8 mouse cellular contexts compared by ENCODE assay signal in genomic region chr2:104134150-104135056, GRCm38 (mm10). TPM values are rescaled to one million over a fixed set of nuclear protein-coding genes. Genes with fewer than 3 reads are reported as not detected.
DNase-seq lines count a peak whose midpoint lies in the region; ATAC-seq lines count a peak whose summit lies in the region.

No protein-coding gene starts in this region.

- DNase-seq in ovary, postnatal 14 days (ENCODE audit: low spot score), result peak; percentile 61
- no peak for DNase-seq in ovary, adult 18-20 months (ENCODE audit: low spot score)
- DNase-seq in cerebellum, adult 9-11 months, result peak; percentile 82
- peak; percentile 40 to 64 for DNase-seq in frontal cortex, postnatal 25 days (ENCODE audit: low spot score in 2 of 2)
- DNase-seq in kidney, adult 18-20 months, result peak; percentile 64
- peak; percentile 52 to 65 for DNase-seq in left cerebral cortex, postnatal 36 days (ENCODE audit: low spot score in 2 of 2)
- DNase-seq in spleen, postnatal 4 days (ENCODE audit: low spot score in 2 of 2), result peak; percentile 61 to 75

- 54% methylated on average over 8 of the region's 8 CpGs for WGBS in midbrain, embryonic 15.5 days

- H3K27me3 ChIP-seq in midbrain, embryonic 15.5 days (replicated peaks), result no peaks in the 10 kb centered on the region

- ATAC-seq in midbrain, embryonic 15.5 days (replicated peaks), result peak; percentile 86

- no peaks in the 10 kb centered on the region for H3K36me3 ChIP-seq in midbrain, embryonic 15.5 days (replicated peaks)

- H3K4me1 ChIP-seq in midbrain, embryonic 15.5 days, result no peaks in the 10 kb centered on the region

- intact Hi-C loops in left cerebral cortex, postnatal 36 days (cut with DNase I), result loop anchor here (2.0 to 10.0 kb wide), 3 partner anchors 200 to 448 kb away; no protein-coding TSS in a partner anchor

- no peak overlapping the region for H3K4me3 ChIP-seq in midbrain, embryonic 15.5 days

- no peak overlapping the region for H3K27ac ChIP-seq in midbrain, embryonic 15.5 days

- no peak overlapping the region for H3K9ac ChIP-seq in midbrain, embryonic 15.5 days

- no peaks in the 10 kb centered on the region for H3K9me3 ChIP-seq in midbrain, embryonic 15.5 days

- H3K4me2 ChIP-seq in midbrain, embryonic 15.5 days, result no peak overlapping the region

RNA-seq across cellular contexts. Expression of gene A930018P22Rik, which starts 11.8 kb away (rescaled TPM):
- total RNA-seq in left cerebral cortex, postnatal 36 days (2021), result not detected
- polyA plus RNA-seq in midbrain, embryonic 15.5 days (2015; fragmentation: Nextera tagmentation; extraction: Ambion mirVana), result not detected in 2 replicates

RNA-seq across cellular contexts. Expression of gene Cd59a, which starts 38.8 kb away (rescaled TPM):
- total RNA-seq in left cerebral cortex, postnatal 36 days (2021), result 1 to 10 TPM; 3.7 to 4.1 TPM
- polyA plus RNA-seq in midbrain, embryonic 15.5 days (2015; fragmentation: Nextera tagmentation; extraction: Ambion mirVana), result 11.8 and 12.4 TPM in 2 replicates
